Mouse (Mus musculus) testis, postnatal 10 days (tissue): ENCODE data around the gene Zc3h18.

Source experiments
- DNase-seq: peaks from one replicate; pipeline ENCODE4 v3.0.0; 2021; ENCODE audit warnings: low spot score

Gene Zc3h18

GRCm38 (mm10) chr8:122393717-122394116 is 17.3 kb downstream of the Zc3h18 start:
- no peak for DNase-seq

- DNase-seq = no peak
Measured at GRCm38 (mm10) chr8:122395291-122395690, 18.9 kb downstream of the Zc3h18 start.

- peak; percentile 77 for DNase-seq
Measured at GRCm38 (mm10) chr8:122398186-122398585, 21.8 kb downstream of the Zc3h18 start.

GRCm38 (mm10) chr8:122405146-122405805 is 28.9 kb downstream of the Zc3h18 start:
- no peak for DNase-seq

- no peak for DNase-seq
Measured at GRCm38 (mm10) chr8:122407678-122408077, 31.3 kb downstream of the Zc3h18 start.

GRCm38 (mm10) chr8:122414311-122414710 is 37.9 kb downstream of the Zc3h18 start:
- DNase-seq = no peak

GRCm38 (mm10) chr8:122415554-122415953 is 39.1 kb downstream of the Zc3h18 start:
- no peak for DNase-seq

GRCm38 (mm10) chr8:122419881-122420555 is 43.6 kb downstream of the Zc3h18 start:
- no peak for DNase-seq

GRCm38 (mm10) chr8:122421376-122422070 is 45.1 kb downstream of the Zc3h18 start, which contains the start of gene Il17c:
Il17c (plus strand) TSS chr8:122422020.
- no peak for DNase-seq

- DNase-seq = no peak
Measured at GRCm38 (mm10) chr8:122423217-122423616, 46.8 kb downstream of the Zc3h18 start.

- peak; percentile 60 for DNase-seq
Measured at GRCm38 (mm10) chr8:122423659-122424058, 47.2 kb downstream of the Zc3h18 start.

GRCm38 (mm10) chr8:122426145-122426544 is 49.7 kb downstream of the Zc3h18 start:
- no peak for DNase-seq

- no peak for DNase-seq
Measured at GRCm38 (mm10) chr8:122427607-122428006, 51.2 kb downstream of the Zc3h18 start.

GRCm38 (mm10) chr8:122428163-122428562 is 51.8 kb downstream of the Zc3h18 start:
- DNase-seq = no peak

- no peak for DNase-seq
Measured at GRCm38 (mm10) chr8:122430058-122430636, 53.7 kb downstream of the Zc3h18 start.

GRCm38 (mm10) chr8:122430646-122431045 is 54.2 kb downstream of the Zc3h18 start:
- no peak for DNase-seq

- peak; percentile 71 for DNase-seq
Measured at GRCm38 (mm10) chr8:122431694-122432442, 55.5 kb downstream of the Zc3h18 start.

GRCm38 (mm10) chr8:122432443-122433268 is 56.2 kb downstream of the Zc3h18 start, which contains the start of gene Cyba:
Cyba (minus strand) TSS chr8:122432930.
- peak; percentile 84 for DNase-seq

GRCm38 (mm10) chr8:122433269-122433905 is 57.0 kb downstream of the Zc3h18 start:
- DNase-seq = no peak

- DNase-seq = no peak
Measured at GRCm38 (mm10) chr8:122435375-122435774, 59.0 kb downstream of the Zc3h18 start.
